Mouse (Mus musculus) hindbrain, postnatal 0 days (tissue): ENCODE measurements around the gene Crebrf. TPM values are rescaled to one million over a fixed set of nuclear protein-coding genes. Genes with fewer than 3 reads are reported as not detected.

Experiments
- ATAC-seq: fragments of 200-750 bp; cut with Nextera tagmentation; 2 replicates; pipeline ENCODE4 v1.8.0; 2017; ENCODE audit warnings: mild to moderate bottlenecking, moderate TSS enrichment, moderate library complexity
- DNase-seq: peaks from one replicate; pipeline ENCODE4 v3.0.0-alpha.2; 2015; ENCODE audit warnings: low spot score
- H3K27ac ChIP-seq: fragments of 300-500 bp; sonication (generic); 2 replicates; pipeline ENCODE4 v1.5.1; 2014; ENCODE audit warnings: mild to moderate bottlenecking
- H3K27me3 ChIP-seq: fragments of 300-500 bp; sonication (generic); 2 replicates; pipeline ENCODE4 v1.6.1; 2014; ENCODE audit warnings: low read length, mixed read lengths; ENCODE audit not compliant: insufficient read depth
- H3K36me3 ChIP-seq: fragments of 300-500 bp; sonication (generic); 2 replicates; pipeline ENCODE4 v1.6.1; 2014; ENCODE audit warnings: low read length, mixed read lengths; ENCODE audit not compliant: insufficient read depth
- H3K4me1 ChIP-seq: fragments of 300-500 bp; sonication (generic); 2 replicates; pipeline ENCODE4 v1.6.1; 2014; ENCODE audit warnings: antibody characterized with exemption, low read length, mixed read lengths; ENCODE audit not compliant: insufficient read depth
- H3K4me2 ChIP-seq: fragments of 300-500 bp; sonication (generic); 2 replicates; pipeline ENCODE4 v1.6.1; 2014; ENCODE audit warnings: low read depth, mild to moderate bottlenecking, low read length, moderate library complexity, mixed read lengths
- H3K4me3 ChIP-seq: fragments of 300-500 bp; sonication (generic); 2 replicates; pipeline ENCODE4 v1.5.1; 2014; ENCODE audit warnings: low read length
- H3K9ac ChIP-seq: fragments of 300-500 bp; sonication (generic); replicated peaks from 2 replicates; pipeline ENCODE4 v1.6.1; 2014; ENCODE audit warnings: mild to moderate bottlenecking, low read length, moderate library complexity, mixed read lengths
- H3K9me3 ChIP-seq: fragments of 300-500 bp; sonication (generic); 2 replicates; pipeline ENCODE4 v1.6.1; 2016; ENCODE audit warnings: low read length, mixed read lengths
- CTCF ChIP-seq: IDR thresholded peaks from 2 replicates; pipeline ENCODE4 v1.5.1; 2016; ENCODE audit warnings: antibody characterized with exemption, control low read depth, low read depth
- WGBS: fragments of 180-500 bp; shearing (Covaris S2); extraction: QIAGEN DNeasy Blood & Tissue Kit; methylation state at CpG from one replicate; pipeline ENCODE4 v1.1.7; 2014; 5-methylcytosine and 5-hydroxymethylcytosine counted together
- polyA plus RNA-seq: library from polyadenylated mRNA; unstranded; fragments of >200 nt; fragmentation: Nextera tagmentation; extraction: Ambion mirVana; gene quantifications from 2 replicates; pipeline ENCODE4 v1.2.1, GENCODE M21; 2015
- total RNA-seq: library from RNA; depleted of rRNA; stranded (reverse); fragments of >200 nt; gene quantifications from 2 replicates; pipeline ENCODE4 v1.2.3, GENCODE M21; 2014; rRNA removed

Crebrf gene
- total and polyA plus RNA-seq, 2 experiments from 2014 or later = 11.7 to 17.7 TPM

- 79% methylated on average over 2 of the region's 2 CpGs for WGBS
- DNase-seq = no peak
- TF ChIP-seq CTCF = no peak
Measured at GRCm38 (mm10) chr17:26812607-26813006, 97.2 kb downstream of the Crebrf start.

GRCm38 (mm10) chr17:26813497-26813896 lies 98.0 kb downstream of the Crebrf start:
- Histone ChIP-seq H3K27me3 (no peaks in the 10 kb centered on the region), H3K4me2 (no peak overlapping the region), H3K36me3 (no peaks in the 10 kb centered on the region), H3K4me3 (no peak overlapping the region), H3K27ac (no peak overlapping the region), H3K9ac (no peak overlapping the region), H3K9me3 (no peaks in the 10 kb centered on the region), H3K4me1 (no peaks in the 10 kb centered on the region)
- no peak for DNase-seq
- 88% methylated on average over 9 of the region's 9 CpGs for WGBS
- no peak for TF ChIP-seq CTCF
- ATAC-seq = no peak

More at GRCm38 (mm10) chr17:26812607-26813006, 97.2 kb downstream of the Crebrf start:
- H3K27me3 ChIP-seq = no peaks in the 10 kb centered on the region
- no peak overlapping the region for H3K9ac ChIP-seq
- no peak for ATAC-seq
- no peak overlapping the region for H3K4me3 ChIP-seq
- no peaks in the 10 kb centered on the region for H3K4me1 ChIP-seq
- H3K27ac ChIP-seq = no peak overlapping the region
- no peak overlapping the region for H3K4me2 ChIP-seq
- no peaks in the 10 kb centered on the region for H3K9me3 ChIP-seq
- no peaks in the 10 kb centered on the region for H3K36me3 ChIP-seq

- no peak overlapping the region for H3K4me3 ChIP-seq
- TF ChIP-seq CTCF = no peak
- no peaks in the 10 kb centered on the region for H3K27me3 ChIP-seq
- H3K36me3 ChIP-seq = no peaks in the 10 kb centered on the region
- H3K9ac ChIP-seq = no peak overlapping the region
- ATAC-seq = no peak
- no peak for DNase-seq
- no peak overlapping the region for H3K27ac ChIP-seq
- H3K4me1 ChIP-seq = no peaks in the 10 kb centered on the region
- H3K9me3 ChIP-seq = no peaks in the 10 kb centered on the region
- WGBS = 83% methylated on average over 6 of the region's 6 CpGs
- H3K4me2 ChIP-seq = no peak overlapping the region
Measured at GRCm38 (mm10) chr17:26816810-26817209, 101.4 kb downstream of the Crebrf start.

GRCm38 (mm10) chr17:26817776-26818175 lies 102.3 kb downstream of the Crebrf start:
- no peaks in the 10 kb centered on the region for H3K27me3 ChIP-seq
- DNase-seq (no peak), ATAC-seq (no peak)
- no peaks in the 10 kb centered on the region for H3K36me3 ChIP-seq
- H3K4me3 ChIP-seq = no peak overlapping the region
- H3K4me1 ChIP-seq = no peaks in the 10 kb centered on the region
- H3K9me3 ChIP-seq = no peaks in the 10 kb centered on the region
- no peak overlapping the region for H3K27ac ChIP-seq
- H3K4me2 ChIP-seq = no peak overlapping the region
- H3K9ac ChIP-seq = no peak overlapping the region
- no peak for TF ChIP-seq CTCF

- Histone ChIP-seq H3K27me3 (peaks cover 8% of the 10 kb centered on the region; the same call in 1 of the 2 replicates), H3K27ac (no peak overlapping the region), H3K9me3 (no peaks in the 10 kb centered on the region), H3K4me3 (no peak overlapping the region), H3K4me1 (no peaks in the 10 kb centered on the region), H3K4me2 (no peak overlapping the region), H3K36me3 (no peaks in the 10 kb centered on the region), H3K9ac (no peak overlapping the region)
- no peak for TF ChIP-seq CTCF
- ATAC-seq (no peak), DNase-seq (no peak)
- 72% methylated on average over 16 of the region's 17 CpGs for WGBS
Measured at GRCm38 (mm10) chr17:26826131-26826530, 110.7 kb downstream of the Crebrf start.

Other genes starting within 250 kb of the Crebrf start
- gene Ergic1, start 154.2 kb upstream of the Crebrf start, total RNA-seq = 235 and 250 TPM in 2 replicates
- 81.2 and 93.5 TPM in 2 replicates for gene Ergic1, start 154.2 kb upstream of the Crebrf start, polyA plus RNA-seq
- 50.5 and 51.4 TPM in 2 replicates for gene Dusp1, start 153.5 kb upstream of the Crebrf start, total RNA-seq
- gene Dusp1, start 153.5 kb upstream of the Crebrf start, polyA plus RNA-seq = 25.3 and 27.0 TPM in 2 replicates
- 98.2 and 124 TPM in 2 replicates for gene Atp6v0e, start 52.4 kb upstream of the Crebrf start, total RNA-seq
- 121 and 133 TPM in 2 replicates for gene Atp6v0e, start 52.4 kb upstream of the Crebrf start, polyA plus RNA-seq
- 38.6 and 42.1 TPM in 2 replicates for gene Bnip1, start 65.4 kb downstream of the Crebrf start, total RNA-seq
- 45.2 and 48.1 TPM in 2 replicates for gene Bnip1, start 65.4 kb downstream of the Crebrf start, polyA plus RNA-seq
- gene Nkx2-5, start 129.4 kb downstream of the Crebrf start, total RNA-seq = not detected in 2 replicates
- not detected in 2 replicates for gene Nkx2-5, start 129.4 kb downstream of the Crebrf start, polyA plus RNA-seq
- gene Kifc5b, start 201.4 kb downstream of the Crebrf start, total RNA-seq = 1.6 and 4.7 TPM in 2 replicates
- 3.2 TPM in 2 replicates for gene Kifc5b, start 201.4 kb downstream of the Crebrf start, polyA plus RNA-seq
- 45.7 and 49.5 TPM in 2 replicates for gene Phf1, start 217.4 kb downstream of the Crebrf start, total RNA-seq
- 30.0 and 30.8 TPM in 2 replicates for gene Phf1, start 217.4 kb downstream of the Crebrf start, polyA plus RNA-seq
- 59.0 and 63.8 TPM in 2 replicates for gene Cuta, start 223.9 kb downstream of the Crebrf start, total RNA-seq
- gene Cuta, start 223.9 kb downstream of the Crebrf start, polyA plus RNA-seq = 149 and 152 TPM in 2 replicates
- gene Syngap1, start 225.6 kb downstream of the Crebrf start, total RNA-seq = 53.4 and 74.2 TPM in 2 replicates
- gene Syngap1, start 225.6 kb downstream of the Crebrf start, polyA plus RNA-seq = 4.4 and 5.3 TPM in 2 replicates